Mouse (Mus musculus) right cerebral cortex, postnatal 10 days (tissue): ENCODE data around the gene Olfr54.
"Not testable (repeated sequence)": the region's sequence is repeated elsewhere in the genome, so short reads cannot be mapped to it uniquely, and the experiment has no call there.

Source experiments
- DNase-seq, 2 experiments: peaks; one replicate each; pipeline ENCODE4 v3.0.0; 2021; ENCODE audit warnings: low spot score in 2 of 2

Gene Olfr54

DNA sequence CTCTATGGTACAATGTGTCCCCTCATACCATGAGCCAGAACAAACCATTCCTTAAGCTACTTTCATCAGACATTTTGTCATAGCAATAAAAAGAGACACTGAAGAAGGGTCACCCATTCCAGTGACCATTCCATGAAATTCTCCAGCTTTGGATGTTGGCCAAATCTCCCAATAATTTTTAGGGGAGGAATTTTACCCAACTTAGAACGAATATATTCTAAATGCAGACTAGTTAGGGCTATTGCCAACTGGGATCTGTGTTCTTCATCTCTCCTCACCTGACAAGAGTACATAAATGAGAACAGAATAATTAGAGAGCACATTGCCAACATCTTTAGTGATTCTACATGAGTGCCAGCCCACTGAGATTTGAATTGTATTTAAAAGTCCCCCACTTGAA lies at the start of gene Olfr54:
TSS of gene Olfr54 (plus strand) at position 301 of the 400 bp plus-strand sequence.
- DNase-seq = no peak

GRCm38 (mm10) chr11:50964886-50965285 lies 49.1 kb upstream of the Olfr54 start:
- DNase-seq = no peak

- DNase-seq = no peak
Measured at GRCm38 (mm10) chr11:50966230-50966629, 47.8 kb upstream of the Olfr54 start, which contains the start of gene Olfr1378. Gene Olfr1378, plus strand, starts transcription at chr11:50966530.

GRCm38 (mm10) chr11:50977216-50977615 lies 36.8 kb upstream of the Olfr54 start:
- DNase-seq = no peak

DNA sequence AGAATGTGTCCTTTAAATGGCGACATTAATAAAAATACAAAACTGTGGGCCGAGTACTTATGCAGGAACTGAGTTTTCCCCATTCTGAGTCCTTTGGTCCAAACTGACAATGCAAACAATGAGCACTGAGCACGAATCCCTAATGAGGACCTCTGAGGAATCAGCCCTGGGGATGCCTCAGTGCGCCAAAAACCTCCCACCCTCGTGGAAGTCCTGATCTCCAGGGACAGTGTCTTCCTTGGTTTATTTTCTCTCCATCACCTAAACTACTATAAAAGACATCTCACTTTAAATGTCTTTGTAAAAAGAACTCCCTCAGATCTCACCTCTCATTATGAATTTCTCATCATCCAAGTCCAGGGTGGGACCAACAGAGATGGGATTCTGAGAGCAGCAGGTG lies 32.4 kb upstream of the Olfr54 start, which contains the start of gene Olfr1377:
TSS of gene Olfr1377 (plus strand) at position 301 of the 400 bp plus-strand sequence.
- DNase-seq = no peak

DNA sequence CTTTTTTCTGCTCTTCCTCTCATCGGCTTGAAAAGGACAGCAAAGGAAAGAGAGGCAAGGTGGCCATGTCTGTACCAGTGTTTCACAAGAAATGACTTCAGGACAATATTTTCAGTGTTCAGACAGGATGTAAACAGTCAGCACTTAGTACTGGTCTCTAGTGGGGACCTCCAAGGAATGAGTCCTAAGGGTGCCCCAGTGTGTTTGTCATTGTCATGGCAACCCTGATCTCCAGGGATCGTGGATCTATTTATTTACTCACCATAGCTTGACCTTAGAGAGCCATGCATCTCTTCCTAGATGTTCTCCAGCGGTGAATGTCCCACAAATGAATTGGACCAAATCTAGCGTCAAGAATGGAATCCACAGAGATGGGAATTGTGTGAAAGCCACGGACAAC lies 10.7 kb upstream of the Olfr54 start, which contains the start of gene Olfr51:
TSS of gene Olfr51 (plus strand) at position 301 of the 400 bp plus-strand sequence.
- no peak for DNase-seq

DNA sequence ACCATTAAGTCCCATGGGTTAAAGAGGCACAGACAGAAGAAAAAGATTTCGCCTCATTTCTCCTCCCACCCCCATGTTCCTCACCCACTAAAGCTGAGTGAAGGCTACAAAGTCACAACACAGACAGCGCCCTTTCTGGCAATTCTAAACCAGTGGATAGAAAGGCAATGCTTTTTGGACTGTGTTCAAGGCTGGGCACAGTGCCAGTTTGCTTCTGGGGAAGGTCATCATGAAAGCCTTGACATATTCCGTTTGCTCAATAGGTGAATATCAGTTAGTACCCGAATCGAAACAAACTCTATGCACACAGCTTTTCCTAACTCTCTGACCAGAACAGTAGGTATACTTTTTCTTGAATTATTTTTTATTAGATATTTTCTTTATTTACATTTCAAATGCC lies 2.2 kb upstream of the Olfr54 start:
- DNase-seq = no peak

- no peak for DNase-seq
Measured at GRCm38 (mm10) chr11:51016341-51016740, 2.3 kb downstream of the Olfr54 start.

DNA sequence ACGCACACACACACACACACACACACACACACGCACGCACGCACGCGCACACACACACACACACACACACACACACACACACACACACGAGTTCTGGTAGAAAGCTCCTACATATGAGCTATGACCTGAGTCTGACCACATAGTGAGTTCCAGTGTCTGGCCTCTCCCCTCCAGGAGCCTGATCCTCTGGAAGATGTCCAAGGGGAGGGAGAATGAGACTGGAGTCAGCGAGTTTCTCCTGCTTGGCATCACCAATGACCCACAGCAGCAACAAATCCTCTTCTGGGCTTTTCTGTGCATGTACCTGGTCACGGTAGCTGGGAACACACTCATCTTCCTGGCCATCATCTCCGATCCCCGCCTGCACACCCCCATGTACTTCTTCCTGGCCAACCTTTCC lies 12.8 kb downstream of the Olfr54 start:
- not testable (repeated sequence) for DNase-seq

- not testable (repeated sequence) for DNase-seq
Measured at GRCm38 (mm10) chr11:51029381-51029780, 15.3 kb downstream of the Olfr54 start.

DNA sequence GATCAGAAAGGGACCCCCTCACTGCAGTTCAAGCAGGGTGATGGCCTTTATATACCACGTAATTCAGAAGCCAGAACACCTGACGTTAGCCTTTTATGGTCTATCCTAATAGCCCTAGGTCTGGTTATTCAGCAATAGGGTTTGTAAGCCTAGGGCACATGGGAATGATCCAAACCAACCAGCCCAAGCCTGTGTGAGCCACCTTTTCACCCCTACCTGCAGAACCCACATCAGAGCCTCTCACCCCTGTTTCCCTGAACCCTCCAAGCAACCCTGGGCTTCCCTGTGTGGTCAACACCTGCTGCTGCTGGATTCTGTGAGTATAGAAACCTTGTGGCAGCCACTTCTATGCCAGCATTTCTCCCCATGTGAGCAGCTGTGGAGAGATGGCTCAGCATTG lies 16.2 kb downstream of the Olfr54 start:
- DNase-seq = no peak

GRCm38 (mm10) chr11:51032851-51033250 lies 18.8 kb downstream of the Olfr54 start:
- no peak for DNase-seq

DNA sequence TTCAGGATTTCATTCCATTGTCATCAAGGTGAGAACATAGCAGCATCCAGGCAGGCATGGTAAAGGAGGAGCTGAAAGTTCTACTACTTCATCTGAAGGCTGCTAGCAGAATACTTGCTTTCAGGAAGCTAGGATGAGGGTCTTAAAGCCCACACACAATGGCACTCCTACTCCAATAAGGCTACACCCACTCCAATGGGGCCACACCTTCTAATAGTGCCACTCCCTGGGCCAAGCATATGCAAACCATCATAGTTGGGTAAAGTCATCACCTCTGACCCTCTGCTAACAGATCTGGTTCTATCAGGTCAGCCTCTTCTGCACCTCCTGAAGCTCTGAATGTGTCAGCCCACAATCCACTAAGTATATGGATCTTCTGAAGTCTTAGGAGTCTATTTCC lies 20.1 kb downstream of the Olfr54 start:
- not testable (repeated sequence) for DNase-seq

- no peak for DNase-seq
Measured at GRCm38 (mm10) chr11:51035951-51036350, 21.9 kb downstream of the Olfr54 start.

DNA sequence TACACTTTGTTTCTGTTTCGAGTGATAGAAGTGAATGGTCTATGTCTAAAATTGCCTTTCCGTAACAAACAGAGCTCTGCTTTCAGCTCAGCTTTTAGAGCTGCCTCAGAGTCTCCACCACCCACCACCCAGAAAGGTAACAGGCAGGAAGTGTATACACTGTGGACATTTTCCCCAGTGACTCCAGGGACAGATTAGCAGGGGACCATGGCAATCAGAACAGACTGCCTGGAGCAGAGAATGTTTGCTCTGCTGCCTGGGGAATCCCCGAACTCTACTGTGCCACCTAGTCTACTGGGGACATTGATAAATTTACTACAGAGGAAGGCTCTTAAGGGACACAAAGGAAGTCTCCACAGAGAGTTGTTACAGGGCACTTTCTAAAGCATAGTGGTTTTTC lies 30.7 kb downstream of the Olfr54 start:
- not testable (repeated sequence) for DNase-seq

DNA sequence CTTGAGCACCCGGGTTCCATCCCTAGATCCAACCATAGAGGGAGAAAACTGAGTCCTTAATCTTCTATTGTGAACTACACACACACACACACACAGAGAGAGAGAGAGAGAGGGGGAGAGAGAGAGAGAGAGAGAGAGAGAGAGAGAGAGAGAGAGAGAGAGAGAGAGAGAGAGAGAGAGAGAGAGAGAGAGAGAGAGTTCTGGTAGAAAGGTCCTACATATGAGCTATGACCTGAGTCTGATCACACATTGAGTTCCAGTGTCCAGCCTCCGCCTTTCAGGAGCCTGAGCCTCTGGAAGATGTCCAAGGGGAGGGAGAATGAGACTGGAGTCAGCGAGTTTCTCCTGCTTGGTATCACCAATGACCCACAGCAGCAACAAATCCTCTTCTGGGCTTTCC lies 33.8 kb downstream of the Olfr54 start, which contains the start of gene Olfr1375:
TSS of gene Olfr1375 (plus strand) at position 301 of the 400 bp plus-strand sequence.
- DNase-seq = not testable (repeated sequence)

DNA sequence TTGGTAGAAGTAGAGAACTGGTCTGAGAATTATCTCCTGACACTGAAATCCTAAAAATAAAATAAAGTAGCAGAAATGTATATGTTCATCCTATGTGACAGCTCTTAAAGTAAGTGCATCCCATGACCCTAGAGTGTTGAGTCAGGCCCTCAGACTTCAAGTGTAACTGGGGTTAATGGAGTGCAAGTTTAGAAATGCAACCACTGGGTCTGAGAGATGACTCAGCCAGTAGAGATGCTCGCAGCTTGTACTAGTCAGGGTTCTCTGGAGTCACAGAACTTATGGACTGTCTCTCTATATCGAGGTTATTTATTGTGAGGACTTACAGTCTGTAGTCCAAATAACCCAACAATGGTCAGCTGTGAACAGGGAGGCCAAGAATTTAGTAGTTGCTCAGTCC lies 37.6 kb downstream of the Olfr54 start:
- no peak for DNase-seq

GRCm38 (mm10) chr11:51053230-51053629 lies 39.2 kb downstream of the Olfr54 start:
- DNase-seq = peak in 1 of 2 experiments; percentile 28

DNA sequence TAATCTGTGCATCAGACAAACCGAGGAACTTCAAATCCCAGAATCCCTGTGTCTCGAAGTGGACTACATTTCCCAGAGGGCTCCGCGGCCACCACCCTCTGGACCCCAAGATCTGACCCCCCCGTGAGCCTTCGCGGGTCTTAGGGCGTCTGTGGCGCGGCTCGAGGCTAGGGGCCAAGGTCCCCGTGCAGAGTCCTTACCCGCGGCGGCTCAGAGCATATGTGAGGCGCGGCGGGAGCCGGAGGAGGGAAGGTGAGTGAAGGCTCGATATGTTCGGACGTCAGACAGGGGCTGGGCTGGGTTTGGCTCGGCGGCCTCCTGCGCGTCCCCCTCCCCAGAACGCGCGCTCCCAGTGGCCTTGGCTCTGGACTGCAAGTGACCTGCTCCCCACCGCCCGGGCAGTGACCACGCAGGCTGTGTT lies 45.1 kb downstream of the Olfr54 start, which contains the start of gene Zfp354a:
TSS of gene Zfp354a (plus strand) at position 107 of the 421 bp plus-strand sequence.
- peak; percentile 85 to 86 for DNase-seq

- no peak for DNase-seq
Measured at GRCm38 (mm10) chr11:51059640-51060039, 45.6 kb downstream of the Olfr54 start.

DNA sequence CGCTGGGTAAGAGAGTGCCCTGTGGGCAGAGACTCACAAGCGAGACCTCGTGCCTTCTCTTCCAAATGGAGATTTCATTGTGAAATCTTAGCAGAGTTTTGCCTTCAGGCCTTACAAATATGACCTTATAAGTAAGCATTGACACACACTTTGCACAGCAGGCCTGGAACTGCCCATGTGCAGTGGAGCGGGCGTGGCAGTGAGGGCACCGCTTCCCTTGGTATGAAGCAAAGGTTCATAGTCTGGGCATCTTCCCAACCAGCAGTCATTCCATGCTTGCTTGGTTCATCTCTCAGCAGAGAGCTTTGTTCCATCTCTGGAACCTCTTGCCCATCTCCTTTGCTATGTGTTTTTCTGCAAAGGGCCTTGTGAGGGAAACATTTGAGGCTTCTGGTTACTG lies 46.9 kb downstream of the Olfr54 start:
- no peak for DNase-seq

- no peak for DNase-seq
Measured at GRCm38 (mm10) chr11:51063276-51063675, 49.2 kb downstream of the Olfr54 start.

- DNase-seq = no peak
Measured at GRCm38 (mm10) chr11:51063841-51064240, 49.8 kb downstream of the Olfr54 start.
